Mouse (Mus musculus): ENCODE data around the gene Rnf214. TPM values are rescaled to one million over a fixed set of nuclear protein-coding genes. Genes with fewer than 3 reads are reported as not detected.

Rnf214 gene
- polyA plus RNA-seq, 1 experiment: 40.5 TPM

GRCm38 (mm10) chr9:45943628-45944505 is 37.2 kb upstream of the Rnf214 start:
- TF ChIP-seq CTCF (IDR thresholded peaks at IDR 0.05; ENCODE audit: low read depth, low read length) (no peak), POLR2A (IDR thresholded peaks at IDR 0.05; ENCODE audit: insufficient read depth, low read length) (no peak), EP300 (IDR thresholded peaks at IDR 0.05; ENCODE audit: insufficient read depth, low read depth, low read length) (no peak)
- no peaks in the 10 kb centered on the region for H3K9me3 ChIP-seq (replicated peaks; ENCODE audit: control insufficient read depth, insufficient read depth, low read length, poor library complexity, severe bottlenecking)
- no peaks in the 10 kb centered on the region for H3K27me3 ChIP-seq (ENCODE audit: control insufficient read depth, insufficient read depth, low read length, poor library complexity, severe bottlenecking)
- no peak overlapping the region for H3K4me3 ChIP-seq (ENCODE audit: low read depth, low read length)
- H3K27ac ChIP-seq (ENCODE audit: insufficient read depth, low read length): no peak overlapping the region
- H3K36me3 ChIP-seq (ENCODE audit: control insufficient read depth, insufficient read depth, low read length, poor library complexity, severe bottlenecking): no peaks in the 10 kb centered on the region
- no peaks in the 10 kb centered on the region for H3K4me1 ChIP-seq (ENCODE audit: control insufficient read depth, insufficient read depth, low read length)
- H3K9ac ChIP-seq (ENCODE audit: low read depth, poor library complexity, severe bottlenecking): no peak overlapping the region

- no peaks in the 10 kb centered on the region for H3K4me1 ChIP-seq (ENCODE audit: control insufficient read depth, insufficient read depth, low read length)
- no peaks in the 10 kb centered on the region for H3K27me3 ChIP-seq (ENCODE audit: control insufficient read depth, insufficient read depth, low read length, poor library complexity, severe bottlenecking)
- no peak overlapping the region for H3K4me3 ChIP-seq (ENCODE audit: low read depth, low read length)
- H3K9ac ChIP-seq (ENCODE audit: low read depth, poor library complexity, severe bottlenecking): no peak overlapping the region
- no peak for TF ChIP-seq POLR2A (IDR thresholded peaks at IDR 0.05; ENCODE audit: insufficient read depth, low read length)
- no peak for TF ChIP-seq CTCF (IDR thresholded peaks at IDR 0.05; ENCODE audit: low read depth, low read length)
- TF ChIP-seq EP300 (IDR thresholded peaks at IDR 0.05; ENCODE audit: insufficient read depth, low read depth, low read length): no peak
- no peaks in the 10 kb centered on the region for H3K9me3 ChIP-seq (replicated peaks; ENCODE audit: control insufficient read depth, insufficient read depth, low read length, poor library complexity, severe bottlenecking)
- H3K36me3 ChIP-seq (ENCODE audit: control insufficient read depth, insufficient read depth, low read length, poor library complexity, severe bottlenecking): no peaks in the 10 kb centered on the region
- no peak overlapping the region for H3K27ac ChIP-seq (ENCODE audit: insufficient read depth, low read length)
These were observed 36.2 kb upstream of the Rnf214 start for GRCm38 (mm10) chr9:45942916-45943315.

GRCm38 (mm10) chr9:45942464-45942863 is 35.8 kb upstream of the Rnf214 start:
- no peak overlapping the region for H3K9ac ChIP-seq (ENCODE audit: low read depth, poor library complexity, severe bottlenecking)
- no peaks in the 10 kb centered on the region for H3K9me3 ChIP-seq (replicated peaks; ENCODE audit: control insufficient read depth, insufficient read depth, low read length, poor library complexity, severe bottlenecking)
- no peaks in the 10 kb centered on the region for H3K4me1 ChIP-seq (ENCODE audit: control insufficient read depth, insufficient read depth, low read length)
- no peaks in the 10 kb centered on the region for H3K36me3 ChIP-seq (ENCODE audit: control insufficient read depth, insufficient read depth, low read length, poor library complexity, severe bottlenecking)
- no peak overlapping the region for H3K4me3 ChIP-seq (ENCODE audit: low read depth, low read length)
- no peak for TF ChIP-seq CTCF (IDR thresholded peaks at IDR 0.05; ENCODE audit: low read depth, low read length)
- TF ChIP-seq EP300 (IDR thresholded peaks at IDR 0.05; ENCODE audit: insufficient read depth, low read depth, low read length): no peak
- TF ChIP-seq POLR2A (IDR thresholded peaks at IDR 0.05; ENCODE audit: insufficient read depth, low read length): no peak
- no peaks in the 10 kb centered on the region for H3K27me3 ChIP-seq (ENCODE audit: control insufficient read depth, insufficient read depth, low read length, poor library complexity, severe bottlenecking)
- H3K27ac ChIP-seq (ENCODE audit: insufficient read depth, low read length): no peak overlapping the region

- H3K9ac ChIP-seq (ENCODE audit: low read depth, poor library complexity, severe bottlenecking): peak overlapping the region; percentile 33; the same call in 1 of the 2 replicates
- no peaks in the 10 kb centered on the region for H3K36me3 ChIP-seq (ENCODE audit: control insufficient read depth, insufficient read depth, low read length, poor library complexity, severe bottlenecking)
- TF ChIP-seq CTCF (IDR thresholded peaks at IDR 0.05; ENCODE audit: low read depth, low read length) (peak; percentile 71), POLR2A (IDR thresholded peaks at IDR 0.05; ENCODE audit: insufficient read depth, low read length) (no peak), EP300 (IDR thresholded peaks at IDR 0.05; ENCODE audit: insufficient read depth, low read depth, low read length) (no peak)
- no peaks in the 10 kb centered on the region for H3K4me1 ChIP-seq (ENCODE audit: control insufficient read depth, insufficient read depth, low read length)
- peak overlapping the region; percentile 44 for H3K4me3 ChIP-seq (ENCODE audit: low read depth, low read length)
- H3K27me3 ChIP-seq (ENCODE audit: control insufficient read depth, insufficient read depth, low read length, poor library complexity, severe bottlenecking): no peaks in the 10 kb centered on the region
- H3K27ac ChIP-seq (ENCODE audit: insufficient read depth, low read length): no peak overlapping the region
- H3K9me3 ChIP-seq (replicated peaks; ENCODE audit: control insufficient read depth, insufficient read depth, low read length, poor library complexity, severe bottlenecking): no peaks in the 10 kb centered on the region
These were observed 34.7 kb upstream of the Rnf214 start for GRCm38 (mm10) chr9:45941329-45941888.

- no peaks in the 10 kb centered on the region for H3K27me3 ChIP-seq (ENCODE audit: control insufficient read depth, insufficient read depth, low read length, poor library complexity, severe bottlenecking)
- H3K9ac ChIP-seq (ENCODE audit: low read depth, poor library complexity, severe bottlenecking): no peak overlapping the region
- no peaks in the 10 kb centered on the region for H3K4me1 ChIP-seq (ENCODE audit: control insufficient read depth, insufficient read depth, low read length)
- H3K27ac ChIP-seq (ENCODE audit: insufficient read depth, low read length): no peak overlapping the region
- H3K4me3 ChIP-seq (ENCODE audit: low read depth, low read length): no peak overlapping the region
- H3K36me3 ChIP-seq (ENCODE audit: control insufficient read depth, insufficient read depth, low read length, poor library complexity, severe bottlenecking): no peaks in the 10 kb centered on the region
- H3K9me3 ChIP-seq (replicated peaks; ENCODE audit: control insufficient read depth, insufficient read depth, low read length, poor library complexity, severe bottlenecking): no peaks in the 10 kb centered on the region
- no peak for TF ChIP-seq POLR2A (IDR thresholded peaks at IDR 0.05; ENCODE audit: insufficient read depth, low read length)
- TF ChIP-seq EP300 (IDR thresholded peaks at IDR 0.05; ENCODE audit: insufficient read depth, low read depth, low read length): no peak
- TF ChIP-seq CTCF (IDR thresholded peaks at IDR 0.05; ENCODE audit: low read depth, low read length): no peak
These were observed 33.1 kb upstream of the Rnf214 start for GRCm38 (mm10) chr9:45939794-45940193.

All from ES-Bruce4 (cell line).